Mouse (Mus musculus) skeletal muscle tissue, adult 2 months (tissue): ENCODE data around the gene Gm5640.
"Not testable (repeated sequence)": the region's sequence is repeated elsewhere in the genome, so short reads cannot be mapped to it uniquely, and the experiment has no call there.

Experiments used
- DNase-seq: peaks from one replicate; pipeline ENCODE4 v3.0.0-alpha.2; 2012; ENCODE audit warnings: low read depth, low spot score

The Gm5640 gene

GRCm38 (mm10) chrX:74645466-74646323 is at the start of gene Gm5640:
TSS of gene Gm5640 (minus strand) at chrX:74645635.
- DNase-seq = not testable (repeated sequence)

GRCm38 (mm10) chrX:74646393-74646792 is 958 bp upstream of the Gm5640 start:
- DNase-seq = not testable (repeated sequence)

- no peak for DNase-seq
Observed at GRCm38 (mm10) chrX:74592379-74592778, 53.1 kb downstream of the Gm5640 start, which contains the start of gene Olfr1325. TSS of gene Olfr1325 (plus strand) at chrX:74592679.
